Mouse (Mus musculus) forebrain, embryonic 12.5 days (tissue): ENCODE measurements around the gene St3gal4. TPM values are rescaled to one million over a fixed set of nuclear protein-coding genes. Genes with fewer than 3 reads are reported as not detected.

Experiments used
- ATAC-seq: fragments of 200-750 bp; cut with Nextera tagmentation; 2 replicates; pipeline ENCODE4 v1.8.0; 2017; ENCODE audit warnings: moderate TSS enrichment; ENCODE audit not compliant: low FRiP score
- H3K27ac ChIP-seq: fragments of 300-500 bp; sonication (generic); 2 replicates; pipeline ENCODE4 v1.5.1; 2016; ENCODE audit warnings: mild to moderate bottlenecking
- H3K27me3 ChIP-seq: fragments of 300-500 bp; sonication (generic); 2 replicates; pipeline ENCODE4 v1.6.1; 2016; ENCODE audit warnings: mild to moderate bottlenecking
- H3K36me3 ChIP-seq: fragments of 300-500 bp; sonication (generic); replicated peaks from 2 replicates; pipeline ENCODE4 v1.6.1; 2016; ENCODE audit warnings: mild to moderate bottlenecking
- H3K4me1 ChIP-seq: fragments of 300-500 bp; sonication (generic); 2 replicates; pipeline ENCODE4 v1.6.1; 2016
- H3K4me2 ChIP-seq: fragments of 300-500 bp; sonication (generic); 2 replicates; pipeline ENCODE4 v1.6.1; 2016; ENCODE audit warnings: mild to moderate bottlenecking, moderate library complexity
- H3K4me3 ChIP-seq: fragments of 300-500 bp; sonication (generic); replicated peaks from 2 replicates; pipeline ENCODE4 v1.5.1; 2016; ENCODE audit warnings: mild to moderate bottlenecking
- H3K9ac ChIP-seq: fragments of 300-500 bp; sonication (generic); 2 replicates; pipeline ENCODE4 v1.6.1; 2016; ENCODE audit warnings: mild to moderate bottlenecking
- H3K9me3 ChIP-seq: fragments of 300-500 bp; sonication (generic); 2 replicates; pipeline ENCODE4 v1.6.1; 2016
- WGBS: fragments of 180-500 bp; shearing (Covaris S2); methylation state at CpG from one replicate; pipeline ENCODE4 v1.1.7; 2016; 5-methylcytosine and 5-hydroxymethylcytosine counted together
- polyA plus RNA-seq: library from polyadenylated mRNA; unstranded; fragments of >200 nt; fragmentation: Nextera tagmentation; extraction: Ambion mirVana; gene quantifications from 2 replicates; pipeline ENCODE4 v1.2.1, GENCODE M21; 2016

The St3gal4 gene
- polyA plus RNA-seq, 1 experiment from 2014 or later = 12.1 TPM

DNA sequence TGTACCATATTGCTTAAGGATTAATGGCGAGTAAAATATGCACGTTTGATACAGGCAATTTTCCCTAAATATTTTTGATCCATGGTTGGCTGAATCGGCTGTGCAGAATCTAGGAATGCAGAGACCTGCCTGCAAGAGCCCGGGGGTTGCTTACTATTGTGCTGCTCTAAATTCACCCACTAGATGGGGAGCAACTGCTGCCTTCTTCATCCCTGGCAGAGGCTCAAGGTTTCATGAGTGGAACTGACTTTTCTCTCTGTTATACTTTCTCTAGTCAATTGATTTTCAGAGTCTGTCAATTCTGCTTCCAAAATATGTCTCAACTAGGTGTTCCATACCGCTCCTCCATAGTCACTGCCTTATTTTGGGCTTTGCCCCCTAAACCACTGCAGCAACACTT lies 88.2 kb downstream of the St3gal4 start:
- H3K4me3 ChIP-seq = no peak overlapping the region
- no peak overlapping the region for H3K9ac ChIP-seq
- H3K27me3 ChIP-seq = peaks cover 8% of the 10 kb centered on the region
- H3K27ac ChIP-seq = no peak overlapping the region
- no peaks in the 10 kb centered on the region for H3K4me1 ChIP-seq
- no peak overlapping the region for H3K4me2 ChIP-seq
- no peaks in the 10 kb centered on the region for H3K36me3 ChIP-seq
- 84% methylated on average over 5 of the region's 5 CpGs for WGBS
- H3K9me3 ChIP-seq = no peaks in the 10 kb centered on the region
- ATAC-seq = no peak

DNA sequence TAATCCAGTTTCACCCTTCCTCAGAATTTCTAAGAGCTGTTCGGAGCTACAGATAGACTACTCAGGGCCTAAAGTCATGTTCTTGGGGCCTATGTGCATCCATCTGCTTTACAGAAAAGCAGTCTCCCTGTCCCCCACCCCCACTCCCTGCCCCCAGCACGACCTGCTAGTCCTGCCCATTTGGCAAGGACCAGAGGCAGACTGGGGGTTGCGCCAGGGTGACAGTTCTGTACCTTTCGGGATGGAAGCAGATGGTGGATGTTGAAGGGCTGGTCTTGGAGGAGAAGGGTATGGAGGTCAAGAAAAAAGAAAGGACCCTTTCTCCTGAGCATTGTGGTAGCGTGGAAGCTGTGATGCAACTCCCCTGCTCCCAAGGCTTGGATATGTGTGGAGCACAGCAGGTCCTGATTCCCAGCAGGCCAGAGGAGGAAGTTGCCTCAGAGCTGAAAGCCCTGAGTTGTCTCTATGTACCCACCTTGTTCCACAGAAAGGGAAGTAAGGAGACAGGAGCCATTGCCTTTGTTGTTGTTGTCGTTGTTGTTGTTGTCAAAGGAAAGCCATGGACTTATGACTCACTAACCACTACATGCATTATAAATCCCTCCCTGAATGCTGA lies 91.6 kb downstream of the St3gal4 start:
- peaks cover 11% of the 10 kb centered on the region for H3K4me1 ChIP-seq
- H3K36me3 ChIP-seq = no peaks in the 10 kb centered on the region
- no peaks in the 10 kb centered on the region for H3K9me3 ChIP-seq
- H3K27ac ChIP-seq = no peak overlapping the region
- peaks cover 29% of the 10 kb centered on the region for H3K27me3 ChIP-seq
- no peak overlapping the region for H3K9ac ChIP-seq
- no peak for ATAC-seq
- H3K4me3 ChIP-seq = no peak overlapping the region
- H3K4me2 ChIP-seq = no peak overlapping the region
- 85% methylated on average over 6 of the region's 6 CpGs for WGBS

DNA sequence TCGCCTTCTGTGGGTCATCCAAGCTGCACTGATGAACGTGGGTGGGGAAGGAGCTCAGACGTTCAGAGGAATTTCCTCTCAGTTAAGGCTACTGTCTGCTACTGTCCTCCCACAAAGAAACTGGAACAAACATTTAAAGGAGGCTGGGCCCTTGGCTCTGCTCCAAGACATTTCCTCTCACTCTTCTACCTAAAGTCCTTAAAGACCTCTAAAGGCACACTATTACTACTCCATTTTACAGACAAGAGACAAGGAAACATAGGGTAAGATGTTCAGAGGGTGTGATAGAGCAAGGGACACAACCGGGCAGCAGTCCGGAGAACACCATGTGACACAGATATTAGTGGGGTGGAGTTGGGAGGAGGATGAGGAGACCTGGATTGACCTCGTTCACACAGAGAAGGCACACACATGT lies 92.2 kb downstream of the St3gal4 start:
- H3K36me3 ChIP-seq = no peaks in the 10 kb centered on the region
- no peak overlapping the region for H3K4me3 ChIP-seq
- peaks cover 29% of the 10 kb centered on the region for H3K27me3 ChIP-seq
- H3K9me3 ChIP-seq = no peaks in the 10 kb centered on the region
- no peak overlapping the region for H3K27ac ChIP-seq
- no peak for ATAC-seq
- H3K9ac ChIP-seq = no peak overlapping the region
- WGBS = 72% methylated on average over 6 of the region's 6 CpGs
- H3K4me1 ChIP-seq = peaks cover 11% of the 10 kb centered on the region
- H3K4me2 ChIP-seq = no peak overlapping the region

DNA sequence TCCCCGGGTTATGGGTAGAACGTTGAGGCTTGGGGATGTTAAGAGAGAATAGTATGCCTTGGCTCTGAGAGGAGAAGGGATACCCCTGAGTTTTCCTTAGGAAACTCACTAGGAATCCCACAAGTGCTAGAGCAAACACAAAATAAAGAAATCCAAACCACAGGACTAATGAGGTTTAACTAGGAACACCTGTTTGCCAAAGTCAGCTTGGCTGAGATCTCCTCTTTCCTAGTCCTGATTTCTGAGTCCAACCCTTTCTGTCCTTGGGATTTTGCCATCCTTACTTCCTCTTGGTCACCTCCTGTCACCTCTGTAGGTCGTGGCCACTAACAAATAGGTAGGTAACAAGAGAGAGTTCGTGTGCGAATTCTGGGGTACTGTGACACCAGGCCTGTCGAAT lies 92.8 kb downstream of the St3gal4 start:
- H3K4me2 ChIP-seq = no peak overlapping the region
- H3K9me3 ChIP-seq = no peaks in the 10 kb centered on the region
- H3K36me3 ChIP-seq = no peaks in the 10 kb centered on the region
- 81% methylated on average over 6 of the region's 6 CpGs for WGBS
- no peak overlapping the region for H3K9ac ChIP-seq
- no peak for ATAC-seq
- peaks cover 11% of the 10 kb centered on the region for H3K4me1 ChIP-seq
- H3K4me3 ChIP-seq = no peak overlapping the region
- peaks cover 29% of the 10 kb centered on the region for H3K27me3 ChIP-seq
- no peak overlapping the region for H3K27ac ChIP-seq

DNA sequence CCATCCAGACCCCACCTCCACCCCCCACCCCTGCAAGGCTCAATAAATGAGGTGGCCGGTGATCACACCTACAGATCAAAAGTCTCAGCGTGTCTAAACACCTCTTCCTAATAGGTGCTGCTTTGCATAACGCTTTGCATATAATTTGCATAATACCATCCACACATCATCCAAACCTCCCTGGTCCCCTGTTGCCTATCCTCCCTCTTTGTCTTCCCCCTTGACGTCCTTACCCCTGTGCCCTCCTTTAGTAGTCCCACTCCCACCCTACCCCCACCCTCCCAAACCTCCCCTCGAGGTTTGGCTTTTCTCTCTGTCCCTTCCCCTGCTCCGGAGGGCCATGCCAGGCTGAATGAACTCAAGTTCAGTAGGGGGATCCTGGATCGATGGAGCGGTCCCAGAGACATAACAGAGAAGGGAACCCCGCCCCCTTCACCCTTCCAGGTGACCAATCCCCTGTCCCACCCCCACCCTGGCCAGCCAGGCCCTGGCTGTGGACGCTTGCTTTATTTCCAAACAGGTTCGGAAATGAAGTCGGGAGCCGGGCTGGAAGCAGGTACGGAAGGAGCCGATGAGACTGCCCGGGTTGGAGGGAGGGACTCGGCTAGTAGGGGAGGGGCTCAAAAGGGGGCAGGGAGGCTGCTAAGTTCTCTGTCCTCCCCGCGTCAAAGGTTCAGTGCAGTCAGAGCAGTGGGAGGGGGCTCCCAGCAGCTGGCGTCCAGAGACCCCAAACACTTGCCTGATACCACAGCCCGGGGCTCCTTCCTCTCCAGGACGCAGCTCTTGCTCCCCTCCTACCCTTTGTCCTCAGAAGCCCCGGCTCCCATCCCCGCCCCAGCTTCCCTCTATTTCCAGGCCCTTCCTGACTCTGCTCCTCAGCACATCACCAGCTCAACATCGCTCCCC lies 94.2 kb downstream of the St3gal4 start:
- ATAC-seq = peak; percentile 61
- Histone ChIP-seq H3K4me2 (peak overlapping the region; percentile 55), H3K27ac (no peak overlapping the region), H3K4me1 (peaks cover 11% of the 10 kb centered on the region), H3K9me3 (no peaks in the 10 kb centered on the region), H3K4me3 (peak overlapping the region; percentile 27), H3K9ac (peak overlapping the region; percentile 36), H3K36me3 (no peaks in the 10 kb centered on the region), H3K27me3 (peaks cover 29% of the 10 kb centered on the region)
- WGBS = 3% methylated on average over 25 of the region's 25 CpGs

DNA sequence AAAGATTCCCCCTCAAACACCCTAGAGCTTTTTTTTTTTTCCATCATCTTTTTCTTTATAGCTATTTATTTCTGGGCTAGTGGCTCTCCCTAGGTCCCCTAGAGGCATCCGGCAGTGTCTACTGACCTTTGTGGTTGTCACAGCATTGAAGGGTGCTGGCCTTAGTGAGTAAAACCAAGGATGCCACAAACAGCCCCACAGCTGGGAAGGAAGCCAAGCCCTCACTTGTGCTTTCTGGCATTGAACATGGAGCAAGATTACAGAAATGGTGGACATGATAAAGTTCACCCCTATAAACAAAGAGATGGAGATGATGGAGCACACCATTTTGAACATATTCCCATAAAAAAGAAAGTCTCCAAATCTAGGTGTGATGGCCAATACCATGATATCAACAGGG lies 97.3 kb downstream of the St3gal4 start:
- H3K4me1 ChIP-seq = peaks cover 26% of the 10 kb centered on the region
- H3K36me3 ChIP-seq = no peaks in the 10 kb centered on the region
- no peak overlapping the region for H3K4me2 ChIP-seq
- no peak for ATAC-seq
- no peak overlapping the region for H3K4me3 ChIP-seq
- H3K9ac ChIP-seq = no peak overlapping the region
- no peaks in the 10 kb centered on the region for H3K9me3 ChIP-seq
- WGBS = 89% methylated on average over 1 of the region's 1 CpGs
- peaks cover 33% of the 10 kb centered on the region for H3K27me3 ChIP-seq
- no peak overlapping the region for H3K27ac ChIP-seq

DNA sequence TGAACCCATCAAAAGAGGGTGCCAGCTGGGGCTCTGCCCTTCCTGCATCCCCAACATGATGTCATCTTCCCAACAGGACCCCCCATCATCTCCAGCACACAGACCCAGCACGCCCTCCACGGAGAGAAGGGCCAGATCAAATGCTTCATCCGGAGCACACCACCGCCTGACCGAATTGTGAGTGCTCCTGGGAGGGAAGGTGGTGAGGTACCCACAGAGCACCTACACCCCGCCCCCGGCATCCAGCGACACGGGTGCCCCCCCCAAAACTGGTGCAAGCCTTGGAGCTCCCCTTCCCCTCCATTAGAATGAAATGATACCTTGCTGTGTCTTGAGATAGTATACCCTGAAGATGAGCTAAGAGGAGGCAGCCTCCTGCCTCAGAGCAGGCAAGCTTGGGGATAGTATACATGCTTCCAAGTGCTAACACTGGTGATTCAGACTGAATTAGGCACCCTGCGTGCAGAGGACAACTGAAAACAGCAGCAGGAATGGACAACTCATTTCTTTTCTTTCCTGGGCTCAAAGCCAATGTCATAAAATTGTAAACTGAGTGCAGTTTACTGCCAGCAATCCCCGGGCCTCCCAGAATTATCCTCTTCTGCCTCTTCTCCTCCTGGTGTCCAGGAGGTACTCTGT lies 98.9 kb downstream of the St3gal4 start:
- WGBS = 68% methylated on average over 11 of the region's 11 CpGs
- Histone ChIP-seq H3K4me2 (no peak overlapping the region), H3K4me1 (peaks cover 24% of the 10 kb centered on the region), H3K9me3 (no peaks in the 10 kb centered on the region), H3K36me3 (no peaks in the 10 kb centered on the region), H3K27me3 (peaks cover 34% of the 10 kb centered on the region), H3K27ac (no peak overlapping the region), H3K9ac (no peak overlapping the region), H3K4me3 (no peak overlapping the region)
- no peak for ATAC-seq

DNA sequence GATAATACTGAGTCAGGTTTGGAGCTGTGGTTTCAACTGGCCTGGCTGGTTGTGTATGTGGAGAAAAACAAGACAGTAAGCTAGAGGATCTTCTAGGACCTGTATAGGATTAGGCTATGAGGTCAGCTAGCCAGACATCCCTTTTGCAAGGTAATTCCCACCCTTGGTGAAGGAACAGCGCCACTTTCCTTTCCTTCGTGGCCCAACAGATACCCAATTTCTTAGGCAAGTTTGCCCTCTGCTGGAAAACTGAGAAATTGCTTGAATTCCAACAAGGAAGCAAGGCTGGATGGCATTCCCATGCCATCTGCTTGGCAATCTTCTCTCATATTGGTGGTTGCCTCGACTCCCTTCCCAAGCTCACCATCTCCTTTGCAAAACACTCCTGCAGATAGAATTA lies 99.7 kb downstream of the St3gal4 start:
- Histone ChIP-seq H3K9me3 (no peaks in the 10 kb centered on the region), H3K9ac (no peak overlapping the region), H3K4me2 (no peak overlapping the region), H3K4me3 (no peak overlapping the region), H3K4me1 (peaks cover 16% of the 10 kb centered on the region), H3K27ac (no peak overlapping the region), H3K27me3 (peaks cover 27% of the 10 kb centered on the region), H3K36me3 (no peaks in the 10 kb centered on the region)
- WGBS = 6% methylated on average over 3 of the region's 3 CpGs
- peak; percentile 66 for ATAC-seq

DNA sequence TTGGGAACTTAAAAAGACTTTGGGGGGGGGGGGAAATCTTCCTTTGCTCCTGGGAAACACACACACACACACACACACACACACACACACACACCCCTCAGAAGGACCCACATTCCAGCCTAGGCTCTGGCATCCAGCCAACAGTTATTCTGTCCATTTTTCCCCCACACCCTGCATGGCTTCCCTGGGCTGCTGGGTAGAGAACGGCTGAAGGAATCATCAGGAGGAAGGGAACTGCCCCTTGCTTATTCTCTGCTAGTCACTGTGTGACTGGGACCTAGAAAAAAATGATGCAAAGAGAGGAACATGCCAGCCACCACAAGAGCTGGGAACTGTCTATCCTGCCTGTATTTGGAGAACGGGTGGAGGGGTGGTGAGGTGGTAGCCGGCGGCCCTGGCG lies 101.0 kb downstream of the St3gal4 start:
- Histone ChIP-seq H3K36me3 (no peaks in the 10 kb centered on the region), H3K4me1 (peaks cover 15% of the 10 kb centered on the region; the same call in 1 of the 2 replicates), H3K27me3 (peaks cover 20% of the 10 kb centered on the region), H3K9me3 (no peaks in the 10 kb centered on the region), H3K9ac (no peak overlapping the region), H3K4me3 (no peak overlapping the region), H3K4me2 (no peak overlapping the region), H3K27ac (no peak overlapping the region)
- 66% methylated on average over 5 of the region's 5 CpGs for WGBS
- ATAC-seq = peak; percentile 12; the same call in 1 of the 2 replicates

DNA sequence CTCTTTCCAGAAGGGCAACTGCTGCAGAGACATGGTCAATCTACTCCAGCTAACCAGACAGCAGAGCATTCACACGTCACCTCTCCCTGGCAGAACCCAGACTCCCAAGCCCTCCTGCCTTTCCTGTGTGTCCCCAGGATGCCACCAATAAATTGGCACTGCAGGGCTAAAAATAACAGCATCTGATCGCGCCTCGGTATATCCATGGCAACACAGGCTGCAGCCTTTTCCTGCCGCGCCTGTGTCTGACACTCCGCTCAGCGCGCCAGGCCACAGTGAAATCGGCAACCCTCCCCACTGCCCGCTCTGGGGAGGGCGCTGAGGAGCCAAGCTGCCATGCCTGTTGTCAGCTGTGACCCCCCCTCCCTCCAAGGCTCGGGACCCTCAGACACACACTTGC lies 101.5 kb downstream of the St3gal4 start:
- H3K9me3 ChIP-seq = no peaks in the 10 kb centered on the region
- peaks cover 15% of the 10 kb centered on the region; the same call in 1 of the 2 replicates for H3K4me1 ChIP-seq
- 36% methylated on average over 13 of the region's 13 CpGs for WGBS
- H3K36me3 ChIP-seq = no peaks in the 10 kb centered on the region
- H3K4me2 ChIP-seq = peak overlapping the region; percentile 6; the same call in 1 of the 2 replicates
- H3K9ac ChIP-seq = no peak overlapping the region
- peaks cover 20% of the 10 kb centered on the region for H3K27me3 ChIP-seq
- no peak overlapping the region for H3K4me3 ChIP-seq
- peak; percentile 66; the same call in 1 of the 2 replicates for ATAC-seq
- peak overlapping the region; percentile 53; the same call in 1 of the 2 replicates for H3K27ac ChIP-seq

DNA sequence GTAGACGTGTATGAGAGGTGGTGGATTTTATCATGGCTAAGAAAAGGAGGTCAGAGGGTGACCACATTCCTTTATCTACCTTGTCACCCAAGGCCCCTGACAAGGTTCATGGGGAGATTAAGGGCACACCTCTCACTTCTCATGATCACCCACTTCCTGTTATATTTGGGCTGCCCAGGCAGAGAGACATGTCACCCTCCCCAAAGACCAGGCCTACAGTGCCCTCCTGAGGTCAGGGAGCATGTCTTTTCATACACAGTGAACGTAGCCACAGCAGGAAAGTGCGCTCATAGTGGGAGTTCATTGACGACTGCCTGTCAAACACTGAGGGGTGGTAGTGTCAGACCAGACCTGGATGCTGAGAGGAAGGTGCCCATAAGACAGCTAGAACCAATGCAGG lies 102.3 kb downstream of the St3gal4 start:
- no peak for ATAC-seq
- peaks cover 15% of the 10 kb centered on the region; the same call in 1 of the 2 replicates for H3K4me1 ChIP-seq
- H3K36me3 ChIP-seq = no peaks in the 10 kb centered on the region
- H3K9me3 ChIP-seq = no peaks in the 10 kb centered on the region
- H3K27me3 ChIP-seq = peaks cover 20% of the 10 kb centered on the region
- 63% methylated on average over 4 of the region's 4 CpGs for WGBS
- H3K27ac ChIP-seq = no peak overlapping the region
- no peak overlapping the region for H3K4me3 ChIP-seq
- no peak overlapping the region for H3K4me2 ChIP-seq
- no peak overlapping the region for H3K9ac ChIP-seq

DNA sequence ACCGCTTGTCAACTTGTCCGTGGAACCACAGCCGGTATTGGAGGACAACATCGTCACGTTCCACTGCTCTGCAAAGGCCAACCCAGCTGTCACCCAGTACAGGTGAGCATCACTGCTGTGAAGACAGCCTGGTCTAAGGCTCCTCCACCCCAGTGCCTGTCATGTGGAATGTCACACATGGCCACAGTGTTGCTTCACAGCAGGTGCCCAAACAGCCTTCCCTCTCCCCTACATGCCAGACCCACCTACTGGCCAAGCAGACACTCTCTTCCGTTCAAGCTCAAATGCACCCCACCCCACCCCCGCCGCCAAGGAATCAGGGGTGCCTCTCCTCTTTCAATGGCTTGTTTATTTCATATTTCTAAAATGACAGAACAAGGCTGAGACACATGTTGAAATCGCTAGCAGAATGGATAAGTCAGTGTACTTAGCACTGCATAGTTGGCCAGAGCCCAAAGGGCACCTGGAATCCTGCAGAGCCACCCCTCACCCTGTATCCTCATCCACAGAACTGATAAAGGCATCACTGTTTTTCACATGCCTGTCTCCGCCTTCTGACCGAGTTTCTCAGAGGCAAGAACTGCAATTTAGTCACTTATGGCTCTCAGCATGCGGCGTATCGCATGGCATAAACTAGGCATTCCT lies 111.2 kb downstream of the St3gal4 start:
- no peak overlapping the region for H3K27ac ChIP-seq
- 87% methylated on average over 14 of the region's 14 CpGs for WGBS

More for the DNA sequence above, 111.2 kb downstream of the St3gal4 start:
- no peak overlapping the region for H3K4me2 ChIP-seq
- 0 out of 2 replicates have a peak, but pooled peaks cover 9% of the 10 kb centered on the region for H3K27me3 ChIP-seq
- H3K4me1 ChIP-seq = no peaks in the 10 kb centered on the region
- H3K9me3 ChIP-seq = no peaks in the 10 kb centered on the region
- ATAC-seq = no peak
- no peaks in the 10 kb centered on the region for H3K36me3 ChIP-seq
- no peak overlapping the region for H3K9ac ChIP-seq
- H3K4me3 ChIP-seq = no peak overlapping the region
